Mouse (Mus musculus) heart, postnatal 14 days (tissue): ENCODE data around the gene Ifit1. TPM values are rescaled to one million over a fixed set of nuclear protein-coding genes. Genes with fewer than 3 reads are reported as not detected.
"Not testable (repeated sequence)": the region's sequence is repeated elsewhere in the genome, so short reads cannot be mapped to it uniquely, and the experiment has no call there.

ENCODE experiments used
- DNase-seq, 2 experiments: peaks; one replicate each; pipeline ENCODE4 v3.0.0; 2021 to 2022
- intact Hi-C: fragments of 180-260 bp; cut with DNase I; formaldehyde crosslinking; loops from one replicate; pipeline ENCODE4 v1.15.1; 2025
- long read RNA-seq, 2 experiments: library from polyadenylated mRNA; stranded (forward); transcript quantifications; one replicate each; pipeline ENCODE4 v2.0.0; 2021
- total RNA-seq, 2 experiments: library from RNA; stranded (reverse); gene quantifications; 2 replicates each; pipeline ENCODE4 v1.2.3; 2021

The Ifit1 gene
- total RNA-seq, result under 1 TPM; 0.33 to 0.85 TPM
- long read RNA-seq, experiment 1, result 0 reads
- long read RNA-seq, experiment 2, partial matches to known transcripts, result 0 of 2 reads
- long read RNA-seq, experiment 2, other reads (novel, unspliced or antisense), result 0 of 2 reads

DNA sequence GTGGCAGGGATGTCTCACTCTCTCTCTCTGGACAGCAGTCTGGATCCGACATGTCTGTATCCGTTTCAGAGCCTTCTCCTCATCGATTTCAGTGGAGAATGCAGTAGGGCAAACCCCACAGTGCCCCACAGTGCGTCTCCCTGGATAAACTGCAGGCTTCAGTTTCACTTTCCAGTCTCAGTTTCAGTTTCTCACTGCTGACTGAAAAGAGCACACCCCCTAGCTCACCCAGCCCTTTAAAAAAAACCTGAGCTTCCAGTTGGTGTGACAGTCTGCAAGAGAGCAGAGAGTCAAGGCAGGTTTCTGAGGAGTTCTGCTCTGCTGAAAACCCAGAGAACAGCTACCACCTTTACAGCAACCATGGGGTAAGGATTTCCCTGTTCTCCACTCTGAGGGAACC is at the start of gene Ifit1, which contains the start of gene Ifit1bl2:
Gene Ifit1 (plus strand): TSS at position 249 of the 400 bp plus-strand sequence.
Gene Ifit1bl2 (minus strand): TSS at position 121 of the 400 bp plus-strand sequence.
- intact Hi-C loops, result no loop called here
- DNase-seq, result peak in 1 of 2 experiments; percentile 8

DNA sequence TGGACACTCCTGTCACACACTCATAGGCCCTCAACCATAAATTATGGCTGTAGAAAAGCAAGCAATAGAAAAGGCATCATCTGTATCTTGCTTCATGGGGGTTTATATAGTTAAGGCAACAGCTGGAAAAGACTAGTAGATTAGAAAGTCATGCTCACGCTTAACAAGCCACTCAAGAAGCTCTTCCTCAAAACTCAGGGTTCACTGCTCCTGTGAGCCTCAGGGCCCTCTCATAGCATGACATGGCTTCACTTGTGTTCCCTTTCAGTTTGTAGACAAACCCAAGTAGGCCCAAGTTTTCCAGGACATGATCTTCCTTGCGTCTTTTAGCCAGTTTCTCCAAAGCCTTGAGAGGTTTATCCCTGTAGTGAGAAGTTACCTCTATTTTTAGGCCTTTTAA is 47.2 kb upstream of the Ifit1 start:
- intact Hi-C loops, result no loop called here

DNA sequence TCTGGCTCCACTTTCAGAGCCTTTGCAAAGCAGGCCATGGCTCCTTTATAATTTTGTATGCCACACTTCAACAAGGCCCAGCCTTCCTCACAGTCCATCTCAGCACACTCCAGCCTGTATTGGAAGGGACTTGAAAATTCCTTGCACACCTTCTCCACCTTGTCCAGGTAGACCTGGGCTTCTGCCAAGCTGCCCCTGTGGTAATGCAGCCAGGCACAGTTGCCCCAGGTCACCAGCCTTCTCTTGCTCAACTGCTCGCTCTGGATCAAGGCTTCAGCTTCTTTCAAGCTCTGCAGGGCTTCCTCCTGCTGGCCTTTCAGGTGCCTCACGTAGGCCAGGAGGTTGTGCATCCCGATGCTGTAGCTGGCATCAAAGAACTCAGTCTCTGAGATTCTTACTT is 46.1 kb upstream of the Ifit1 start:
- DNase-seq, intact Hi-C loops: not testable (repeated sequence)

More for the DNA sequence above, 47.2 kb upstream of the Ifit1 start:
- no peak for DNase-seq

DNA sequence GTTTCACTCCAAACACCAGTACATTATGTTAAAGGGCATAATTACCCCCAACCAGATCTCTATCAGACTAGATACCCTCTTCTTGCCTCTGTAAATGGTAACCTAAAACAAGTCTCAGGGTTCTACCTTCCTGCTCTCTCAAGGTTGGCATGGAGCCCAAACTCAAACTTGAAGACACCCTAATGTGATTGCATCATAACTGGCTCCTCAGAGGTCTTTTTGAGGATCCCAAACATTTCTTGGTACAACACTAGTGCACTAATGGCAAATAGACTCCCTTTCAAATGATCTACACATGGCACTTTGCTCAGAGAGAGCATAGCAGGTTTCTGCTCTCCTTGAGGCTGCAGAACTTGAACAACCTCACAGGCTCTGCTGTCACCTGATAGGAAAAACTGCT is 43.9 kb upstream of the Ifit1 start:
- DNase-seq, result no peak
- intact Hi-C loops, result no loop called here

DNA sequence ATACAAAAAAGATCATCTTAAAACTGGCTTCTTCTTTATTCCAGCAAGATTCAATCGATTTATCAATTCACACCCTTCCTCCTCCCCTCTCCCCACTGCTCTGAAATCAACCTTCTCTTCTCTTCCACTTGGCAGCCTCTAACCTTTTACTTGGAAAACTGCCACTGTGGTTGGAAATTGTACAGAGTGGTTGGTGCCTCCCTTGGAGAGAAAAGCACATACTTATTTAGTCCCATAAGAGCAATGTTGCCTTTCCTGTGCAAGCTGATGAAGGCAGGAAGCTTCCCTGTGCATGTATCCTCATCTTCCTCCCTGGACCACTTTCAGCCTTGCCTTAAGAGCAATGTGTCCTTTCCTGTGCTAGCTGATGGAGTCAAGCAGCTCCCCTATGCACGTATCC is 42.3 kb upstream of the Ifit1 start:
- peak; percentile 36 to 76 for DNase-seq
- intact Hi-C loops, result no loop called here

DNA sequence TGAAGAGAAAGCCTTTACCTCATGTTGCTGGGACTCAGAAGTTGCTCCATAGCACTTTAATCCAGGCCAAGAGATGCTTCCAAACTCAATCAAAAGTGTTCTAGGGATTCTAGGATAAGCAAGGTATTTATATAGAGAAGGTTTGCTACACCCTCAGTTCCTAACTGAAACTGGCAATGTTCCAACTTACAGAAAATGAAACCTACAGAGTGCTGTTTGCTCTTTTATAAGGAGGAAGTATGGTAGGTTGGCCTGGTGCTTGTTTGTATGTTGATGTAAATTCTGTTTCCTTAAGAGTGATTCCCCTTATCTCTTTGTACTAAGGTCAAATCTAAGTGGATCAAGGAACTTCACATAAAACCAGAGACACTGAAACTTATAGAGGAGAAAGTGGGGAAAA is 41.4 kb upstream of the Ifit1 start:
- DNase-seq, intact Hi-C loops: not testable (repeated sequence)

DNA sequence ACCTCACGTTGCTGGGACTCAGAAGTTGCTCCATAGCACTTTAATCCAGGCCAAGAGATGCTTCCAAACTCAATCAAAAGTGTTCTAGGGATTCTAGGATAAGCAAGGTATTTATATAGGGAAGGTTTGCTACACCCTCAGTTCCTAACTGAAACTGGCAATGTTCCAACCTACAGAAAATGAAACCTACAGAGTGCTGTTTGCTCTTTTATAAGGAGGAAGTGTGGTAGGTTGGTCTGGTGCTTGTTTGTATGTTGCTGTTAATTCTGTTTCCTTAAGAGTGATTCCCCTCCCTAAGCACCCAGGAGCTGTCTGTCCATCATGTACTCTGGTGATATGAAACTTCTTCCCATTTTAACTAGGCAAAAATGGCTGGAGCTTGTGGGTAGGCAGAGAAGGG is 38.8 kb upstream of the Ifit1 start, which contains the start of gene Ifit1bl1:
Gene Ifit1bl1 (minus strand): TSS at position 69 of the 400 bp plus-strand sequence.
- intact Hi-C loops, DNase-seq: not testable (repeated sequence)

DNA sequence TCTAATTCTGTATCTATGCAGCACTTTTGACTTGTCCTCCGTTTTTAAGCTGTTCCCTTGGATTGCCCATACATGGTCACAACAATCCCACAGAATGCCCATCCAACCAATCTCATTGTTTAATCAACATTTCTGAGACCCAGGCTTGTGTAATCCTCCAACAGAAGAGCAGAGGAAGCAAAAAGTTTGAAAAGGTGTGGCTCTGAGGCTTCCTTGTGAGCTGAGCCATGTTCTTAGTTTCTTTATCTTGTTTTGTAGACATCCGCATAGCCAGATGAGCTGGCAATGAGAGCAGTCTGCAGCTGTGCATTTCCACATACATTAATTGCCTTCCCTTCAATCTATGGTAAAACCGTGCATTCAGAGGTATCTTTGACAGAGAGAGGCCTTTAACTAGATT is 35.2 kb upstream of the Ifit1 start:
- DNase-seq, result no peak
- intact Hi-C loops, result no loop called here

DNA sequence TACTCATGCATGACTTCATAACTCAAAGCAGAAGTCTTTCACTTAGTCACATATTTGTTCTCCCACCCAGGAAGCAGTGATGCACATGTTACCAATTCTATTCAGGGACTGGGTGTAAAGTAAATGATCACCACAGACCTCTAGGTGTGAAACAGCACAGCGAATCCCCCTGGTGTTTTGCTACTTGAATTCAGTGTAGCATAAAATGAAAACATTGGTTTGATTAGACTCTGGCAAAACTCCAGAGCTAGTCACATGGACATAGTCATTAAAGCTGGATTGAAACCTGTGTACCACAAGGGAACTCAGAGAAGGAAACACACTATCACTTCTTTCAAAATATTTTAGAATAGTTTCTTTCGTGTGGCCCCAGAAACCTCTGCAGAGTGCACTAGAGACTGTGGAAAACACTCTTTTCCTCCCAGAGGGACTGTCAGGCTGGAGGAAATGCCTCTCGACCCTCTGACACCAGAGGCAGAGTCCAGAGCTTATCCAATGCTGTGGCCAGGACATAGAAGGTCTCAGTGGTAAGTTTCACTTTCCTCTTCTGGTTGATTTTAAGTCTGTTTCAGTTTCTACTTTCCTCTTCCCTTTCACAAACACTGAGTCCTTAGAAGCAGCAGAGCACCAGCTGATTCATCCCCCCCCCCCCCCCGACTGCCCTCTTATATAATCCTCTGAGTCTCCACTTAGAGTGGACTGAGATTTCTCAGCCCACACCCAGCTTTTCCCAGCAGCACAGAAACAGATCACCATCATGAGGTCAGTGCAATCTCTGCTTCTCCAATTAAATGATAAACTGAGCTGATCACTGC is 33.2 kb upstream of the Ifit1 start, which contains the start of gene Ifit3b:
Gene Ifit3b (plus strand): TSS at position 734 of the 815 bp plus-strand sequence.
- DNase-seq, result peak; percentile 27 to 28
- intact Hi-C loops, result loop anchor here (2.0 kb wide), 1 partner anchor 19 kb away; no protein-coding TSS in a partner anchor

DNA sequence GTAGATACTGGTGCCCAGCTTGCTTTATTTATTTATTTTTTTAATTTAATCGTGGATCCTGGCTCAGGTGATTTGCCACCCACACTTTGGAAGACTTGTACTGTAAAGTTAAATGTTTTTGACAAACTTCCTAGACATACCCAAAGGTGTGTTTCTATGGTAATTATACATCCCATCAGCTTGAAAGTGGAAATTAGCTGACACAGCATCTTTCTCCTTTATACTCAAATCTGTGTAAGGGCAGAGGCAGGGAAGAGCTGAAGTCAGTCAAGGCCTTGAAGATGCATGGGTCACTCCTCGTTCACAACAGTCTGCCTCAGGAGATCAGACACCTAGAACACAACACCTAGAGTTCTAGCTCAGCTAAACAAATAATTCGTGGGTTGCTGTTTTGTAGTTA is 30.6 kb upstream of the Ifit1 start:
- intact Hi-C loops, DNase-seq: not testable (repeated sequence)

DNA sequence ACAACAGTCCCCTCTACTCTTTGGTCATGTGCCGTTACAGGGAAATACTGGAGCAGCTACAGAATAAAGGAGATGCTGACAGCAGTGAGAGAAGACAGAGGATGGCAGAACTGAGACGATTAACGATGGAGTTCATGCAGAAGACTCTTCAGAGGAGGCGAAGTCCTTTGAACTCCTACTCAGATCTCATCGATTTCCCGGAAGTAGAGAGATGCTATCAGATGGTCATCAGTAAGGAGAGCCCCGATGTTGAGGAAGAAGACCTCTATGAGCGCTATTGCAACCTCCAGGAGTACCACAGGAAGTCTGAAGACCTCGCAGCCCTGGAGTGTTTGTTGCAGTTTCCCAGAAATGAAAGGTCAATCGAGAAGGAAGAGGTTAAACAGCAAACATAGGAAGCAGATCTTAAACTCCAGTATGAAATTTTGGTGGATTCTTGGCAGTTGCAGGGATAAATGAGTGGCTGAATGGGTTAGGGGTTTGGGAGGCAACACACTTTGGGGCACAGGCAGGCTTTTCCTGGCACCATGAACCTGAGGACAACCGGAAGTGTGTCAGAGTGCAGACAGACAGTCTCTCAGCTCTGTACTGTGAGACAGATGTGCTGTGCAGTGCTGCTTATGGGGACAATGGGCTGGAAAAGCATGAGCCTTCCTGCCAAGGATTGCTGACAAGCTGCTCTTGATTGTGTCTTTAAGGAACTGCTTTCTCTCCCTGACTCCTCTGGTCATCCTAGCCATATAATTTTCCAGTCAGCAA is 28.2 kb upstream of the Ifit1 start:
- DNase-seq, intact Hi-C loops: not testable (repeated sequence)

DNA sequence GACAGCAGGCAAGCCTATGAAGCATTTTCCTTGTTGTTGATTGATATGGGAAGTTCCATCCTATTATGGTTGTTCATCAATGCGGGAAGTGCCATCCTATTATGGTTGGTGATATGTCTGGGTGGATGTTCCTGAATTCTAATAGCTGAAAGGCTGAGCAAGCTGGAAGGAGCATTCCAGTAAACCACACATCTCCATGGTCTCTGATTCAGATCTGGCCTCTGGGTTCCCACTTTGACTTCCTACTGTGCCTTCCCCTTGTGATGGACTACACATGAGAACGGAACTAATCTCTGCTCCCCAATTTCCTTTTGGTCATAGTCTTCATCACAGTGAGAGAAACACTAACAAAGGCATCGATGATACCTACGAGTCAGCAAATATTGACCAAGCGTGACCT is 19.8 kb upstream of the Ifit1 start:
- intact Hi-C loops, result no loop called here
- DNase-seq, result no peak

DNA sequence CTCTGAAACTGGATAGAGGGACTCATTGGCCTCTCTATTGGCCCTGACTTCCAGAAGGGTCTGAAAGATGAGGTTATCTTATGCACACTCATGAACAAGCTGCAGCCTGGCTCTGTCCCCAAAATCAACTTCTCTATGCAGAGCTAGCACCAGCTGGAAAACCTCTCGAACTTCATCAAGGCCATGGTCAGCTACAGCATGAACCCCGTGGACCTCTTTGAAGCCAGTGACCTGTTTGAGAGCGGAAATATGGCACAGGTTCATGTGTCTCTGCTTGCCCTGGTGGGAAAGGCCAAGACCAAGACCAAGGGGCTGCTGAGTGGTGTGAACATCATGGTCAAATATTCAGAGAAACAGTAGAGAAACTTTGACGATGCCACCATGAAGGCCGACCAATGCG is 16.9 kb upstream of the Ifit1 start:
- intact Hi-C loops, result no loop called here
- no peak for DNase-seq

DNA sequence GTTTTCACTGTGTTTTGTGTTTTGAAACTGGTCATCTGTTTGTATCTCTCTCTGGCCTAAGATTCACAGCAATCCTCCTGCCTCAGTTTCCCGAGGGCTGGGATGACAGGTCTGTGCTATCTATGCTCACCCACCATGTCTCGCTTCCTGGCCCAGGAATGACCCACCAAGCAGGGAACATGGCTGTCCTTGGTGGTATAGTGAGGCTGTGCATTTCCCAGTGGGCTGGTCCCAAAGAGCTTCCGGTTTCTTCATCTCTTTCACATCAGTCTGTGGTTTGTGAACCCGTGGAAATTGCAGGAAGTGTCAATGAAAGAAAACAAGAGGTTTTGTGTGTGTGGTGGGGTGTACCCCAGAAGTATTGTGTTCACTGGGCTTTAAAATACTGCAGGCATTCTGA is 16.0 kb upstream of the Ifit1 start:
- intact Hi-C loops, result no loop called here
- no peak for DNase-seq

DNA sequence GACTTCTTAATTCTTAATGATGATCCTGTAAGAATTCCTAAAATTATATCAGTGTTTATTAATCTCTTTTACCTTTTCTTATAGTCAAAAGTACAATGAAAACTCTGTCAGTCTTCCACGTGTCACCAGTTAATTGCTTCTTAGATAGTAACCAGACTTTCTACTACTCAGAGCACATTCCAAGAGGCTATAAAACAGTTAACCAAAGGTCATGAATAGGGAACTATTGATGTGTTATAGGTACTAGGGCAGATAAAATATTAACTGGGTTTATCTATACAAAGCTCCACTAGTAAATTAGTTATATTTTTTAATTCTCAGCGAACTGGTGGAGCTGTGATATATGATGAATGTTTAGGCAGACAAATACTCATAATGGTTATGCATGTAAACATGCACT is 13.2 kb upstream of the Ifit1 start:
- intact Hi-C loops, result no loop called here
- DNase-seq, result no peak

DNA sequence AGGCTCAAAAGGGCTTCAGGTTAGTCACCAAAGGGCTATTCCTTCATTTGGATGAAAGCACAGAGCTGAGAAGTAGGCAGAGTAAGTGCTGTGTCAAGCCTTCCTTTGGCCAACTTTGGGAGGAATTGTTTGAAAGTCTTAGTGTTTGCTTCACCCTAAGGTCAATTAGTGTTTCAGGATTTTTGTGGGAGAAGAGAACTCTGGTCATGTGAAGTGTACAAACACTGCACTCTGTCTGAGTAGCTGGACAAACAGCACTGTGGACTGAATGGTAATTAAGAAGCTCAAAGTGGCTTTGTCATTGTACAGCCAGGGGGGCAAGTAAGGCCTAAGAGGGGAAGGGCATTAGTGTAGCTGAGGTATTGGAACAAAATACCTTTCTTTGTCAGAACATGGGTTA is 9.2 kb upstream of the Ifit1 start:
- intact Hi-C loops, result no loop called here
- no peak for DNase-seq

DNA sequence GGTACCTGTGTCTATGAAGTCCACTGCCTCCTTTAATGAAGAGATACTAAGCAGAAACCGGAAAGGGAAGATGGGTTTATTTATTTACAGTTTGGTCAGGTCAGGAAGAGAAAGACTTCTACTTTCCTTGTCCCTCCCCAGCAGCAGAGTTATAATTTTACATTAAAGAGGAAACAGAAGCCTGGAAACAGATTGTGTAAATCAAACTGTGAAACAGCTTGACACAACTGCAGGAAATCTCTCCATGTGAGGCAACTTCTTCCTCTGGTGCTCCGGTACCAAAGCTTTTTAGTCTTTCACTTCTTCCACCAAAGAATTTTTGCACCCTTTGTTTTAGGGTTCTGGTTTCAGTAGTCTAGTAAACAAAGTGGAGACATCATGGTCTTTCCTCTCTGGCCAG is 7.2 kb upstream of the Ifit1 start:
- DNase-seq, result no peak
- intact Hi-C loops, result no loop called here

DNA sequence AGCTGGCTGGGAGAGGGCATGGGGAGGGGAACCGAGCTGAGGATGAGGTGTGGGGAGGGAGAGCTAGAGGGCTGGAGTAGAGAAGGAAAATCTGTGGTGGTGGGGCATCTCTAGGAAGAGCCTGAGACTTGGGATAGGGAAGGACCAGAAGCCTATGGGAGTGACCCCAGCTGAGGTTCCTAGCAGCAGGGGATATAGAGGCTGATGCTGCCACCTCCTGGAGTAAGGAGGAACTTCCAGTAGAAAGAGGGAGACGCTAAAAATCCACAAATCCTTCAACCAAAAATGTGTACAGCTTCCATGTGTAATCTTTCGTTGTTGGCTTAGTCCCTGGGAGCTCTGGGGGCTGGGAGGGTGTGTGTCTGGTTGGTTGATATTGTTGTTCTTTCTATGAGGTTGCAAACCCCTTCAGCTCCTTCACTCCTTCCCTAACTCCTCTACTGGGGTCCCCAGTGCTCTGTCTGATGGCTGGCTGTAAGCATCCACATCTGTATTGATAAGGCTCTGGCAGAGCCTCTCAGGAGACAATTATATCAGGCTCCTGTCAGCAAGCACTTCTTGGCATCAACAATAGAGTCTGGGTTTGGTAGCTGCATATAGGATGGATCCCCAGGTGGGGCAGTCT is 3.6 kb upstream of the Ifit1 start:
- intact Hi-C loops, result loop anchor here (1.0 to 5.0 kb wide), 4 partner anchors 89 to 395 kb away; no protein-coding TSS in a partner anchor
- DNase-seq, result peak; percentile 58 to 76

DNA sequence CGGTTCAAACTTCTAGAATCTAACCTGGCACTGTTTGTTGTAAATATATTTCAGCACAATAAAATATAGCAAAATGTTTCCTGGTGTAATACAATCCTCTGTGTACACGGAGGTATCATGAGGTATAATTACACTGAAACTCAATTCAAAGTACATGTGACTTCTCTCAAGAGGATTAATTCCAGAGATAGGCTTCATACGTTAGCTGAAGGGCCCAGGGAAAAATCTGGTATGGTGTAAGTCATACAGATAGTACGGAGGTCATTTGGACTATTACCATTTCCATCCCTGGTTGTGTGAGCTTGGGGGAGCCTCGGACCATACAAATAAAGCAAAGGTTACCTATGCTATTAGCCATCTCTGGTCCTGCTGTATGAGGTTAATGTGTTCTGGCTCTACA is 1.9 kb downstream of the Ifit1 start:
- intact Hi-C loops, result no loop called here
- no peak for DNase-seq

DNA sequence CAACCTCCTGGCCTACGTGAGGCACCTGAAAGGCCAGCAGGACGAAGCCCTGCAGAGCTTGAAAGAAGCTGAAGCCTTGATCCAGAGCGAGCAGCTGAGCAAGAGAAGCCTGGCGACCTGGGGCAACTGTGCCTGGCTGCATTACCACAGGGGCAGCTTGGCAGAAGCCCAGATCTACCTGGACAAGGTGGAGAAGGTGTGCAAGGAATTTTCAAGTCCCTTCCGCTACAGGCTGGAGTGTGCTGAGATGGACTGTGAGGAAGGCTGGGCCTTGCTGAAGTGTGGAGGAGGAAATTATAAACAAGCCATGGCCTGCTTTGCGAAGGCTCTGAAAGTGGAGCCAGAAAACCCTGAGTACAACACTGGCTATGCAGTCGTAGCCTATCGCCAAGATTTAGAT is 7.0 kb downstream of the Ifit1 start:
- DNase-seq, intact Hi-C loops: not testable (repeated sequence)

DNA sequence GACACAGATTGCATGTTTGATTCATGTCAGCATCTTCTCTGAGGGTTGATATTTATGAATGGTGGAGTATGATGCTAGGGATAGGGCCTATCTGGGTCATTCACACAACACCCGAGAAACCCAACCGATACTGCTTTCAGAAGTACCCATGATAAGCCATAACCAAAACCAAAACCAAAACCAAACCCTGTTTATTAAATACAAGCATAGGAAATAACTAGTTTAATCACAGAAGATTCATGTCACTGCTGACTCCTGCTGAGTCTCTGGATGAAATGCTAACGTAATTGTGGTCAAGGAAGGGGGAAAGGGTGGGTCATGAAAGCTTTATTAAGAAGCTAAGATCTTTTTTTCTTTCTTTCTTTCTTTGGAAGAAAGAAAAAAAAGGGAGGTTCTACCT is 9.6 kb downstream of the Ifit1 start:
- intact Hi-C loops, result no loop called here
- no peak for DNase-seq
